Comparison of ENCODE assay signal across 19 mouse cellular contexts in genomic region chr14:48853479-48854187, GRCm38 (mm10).
DNase-seq lines count a peak whose midpoint lies in the region; ATAC-seq lines count a peak whose summit lies in the region.
"Had no signal": no experiment of that assay in that cellular context is flagged by ENCODE, and none has a peak within 500 bp of the region (broad histone marks: within the 10 kb centered on the region; RNA-seq: fewer than 3 reads in every experiment).

No protein-coding gene starts in this region.

- H3K27me3 ChIP-seq in limb, embryonic 13.5 days: peaks cover 21% of the 10 kb centered on the region; the same call in 1 of the 2 replicates
- H3K27me3 ChIP-seq in limb, embryonic 10.5 days (ENCODE audit: low read depth, poor library complexity, severe bottlenecking): peaks cover 12% of the 10 kb centered on the region; the same call in 1 of the 2 replicates
- peaks cover 23% of the 10 kb centered on the region for H3K27me3 ChIP-seq in embryonic facial prominence, embryonic 10.5 days (replicated peaks; ENCODE audit: low read depth, poor library complexity, severe bottlenecking)
- H3K27me3 ChIP-seq in forebrain, embryonic 15.5 days: peaks cover 20% of the 10 kb centered on the region
- peaks cover 4% of the 10 kb centered on the region; the same call in 1 of the 2 replicates for H3K27me3 ChIP-seq in midbrain, embryonic 16.5 days (ENCODE audit: control insufficient read depth, insufficient read depth, low read depth, low read length)

- no peak for ATAC-seq in limb, embryonic 13.5 days (ENCODE audit: low FRiP score, low read depth)
- ATAC-seq in forebrain, embryonic 15.5 days (replicated peaks): no peak
- peak; percentile 70; the same call in 1 of the 2 replicates for ATAC-seq in midbrain, embryonic 16.5 days
- ATAC-seq in megakaryocyte, adult 5-6 weeks (ENCODE audit: poor library complexity, severe bottlenecking): no peak
- ATAC-seq: CD4-positive, CD25-positive, alpha-beta regulatory T cell, adult 4 months; intestine, embryonic 16.5 days; Patski had no signal

- no peaks in the 10 kb centered on the region for H3K9me3 ChIP-seq in limb, embryonic 13.5 days
- H3K9me3 ChIP-seq in limb, embryonic 10.5 days (replicated peaks): no peaks in the 10 kb centered on the region
- peaks cover 4% of the 10 kb centered on the region; the same call in 1 of the 2 replicates for H3K9me3 ChIP-seq in embryonic facial prominence, embryonic 10.5 days
- no peaks in the 10 kb centered on the region for H3K9me3 ChIP-seq in forebrain, embryonic 15.5 days
- no peaks in the 10 kb centered on the region for H3K9me3 ChIP-seq in midbrain, embryonic 16.5 days (replicated peaks; ENCODE audit: control insufficient read depth, low read length, poor library complexity, severe bottlenecking)
- H3K9me3 ChIP-seq: heart, embryonic 12.5 days; lung, embryonic 15.5 days had no signal

- no peak overlapping the region for H3K9ac ChIP-seq in limb, embryonic 13.5 days
- H3K9ac ChIP-seq in forebrain, embryonic 15.5 days (replicated peaks): no peak overlapping the region
- H3K9ac ChIP-seq in midbrain, embryonic 16.5 days (ENCODE audit: low read depth, low read length): no peak overlapping the region
- H3K9ac ChIP-seq: lung, embryonic 15.5 days had no signal

- H3K4me2 ChIP-seq in limb, embryonic 13.5 days (replicated peaks): peak overlapping the region; percentile 61; the same call in 1 of the 2 replicates
- peak overlapping the region; percentile 32; the same call in 1 of the 2 replicates for H3K4me2 ChIP-seq in forebrain, embryonic 15.5 days (replicated peaks)
- H3K4me2 ChIP-seq in midbrain, embryonic 16.5 days (ENCODE audit: low read length): 0 out of 2 replicates have a peak overlapping the region, but pooled peaks have one; percentile 1

- H3K4me3 ChIP-seq in limb, embryonic 13.5 days: no peak overlapping the region
- no peak overlapping the region for H3K4me3 ChIP-seq in limb, embryonic 10.5 days
- H3K4me3 ChIP-seq in embryonic facial prominence, embryonic 10.5 days: 0 out of 2 replicates have a peak overlapping the region, but pooled peaks have one; percentile 16
- no peak overlapping the region for H3K4me3 ChIP-seq in forebrain, embryonic 15.5 days
- H3K4me3 ChIP-seq in midbrain, embryonic 16.5 days (ENCODE audit: low read depth, low read length): no peak overlapping the region
- H3K4me3 ChIP-seq: erythroblast, embryonic 14.5 days; left cerebral cortex, adult 2 months had no signal

- no peak for DNase-seq in limb, embryonic 10.5 days (ENCODE audit: low spot score)
- peak; percentile 28 for DNase-seq in embryonic facial prominence, embryonic 10.5 days (ENCODE audit: low spot score)
- DNase-seq in spleen, postnatal 14 days (ENCODE audit: low spot score in 2 of 2): no peak
- DNase-seq: cerebellum, adult 9-11 months; gastrocnemius, postnatal 14 days; kidney, postnatal 4 days; right cerebral cortex, postnatal 4 days; thymus, postnatal 36 days had no signal

- no peaks in the 10 kb centered on the region for H3K36me3 ChIP-seq in limb, embryonic 13.5 days
- no peaks in the 10 kb centered on the region for H3K36me3 ChIP-seq in limb, embryonic 10.5 days
- H3K36me3 ChIP-seq in embryonic facial prominence, embryonic 10.5 days (replicated peaks): no peaks in the 10 kb centered on the region
- no peaks in the 10 kb centered on the region for H3K36me3 ChIP-seq in forebrain, embryonic 15.5 days
- H3K36me3 ChIP-seq in midbrain, embryonic 16.5 days (ENCODE audit: control insufficient read depth, insufficient read depth, low read length): no peaks in the 10 kb centered on the region
- H3K36me3 ChIP-seq: heart, embryonic 12.5 days; lung, embryonic 15.5 days had no signal

- 0 out of 2 replicates have a peak, but pooled peaks cover 2% of the 10 kb centered on the region for H3K4me1 ChIP-seq in limb, embryonic 13.5 days
- H3K4me1 ChIP-seq in limb, embryonic 10.5 days: no peaks in the 10 kb centered on the region; the same call in 1 of the 2 replicates
- peaks cover 25% of the 10 kb centered on the region for H3K4me1 ChIP-seq in embryonic facial prominence, embryonic 10.5 days
- H3K4me1 ChIP-seq in forebrain, embryonic 15.5 days: peaks cover 18% of the 10 kb centered on the region
- H3K4me1 ChIP-seq in midbrain, embryonic 16.5 days (ENCODE audit: control insufficient read depth, insufficient read depth, low read length): peaks cover 11% of the 10 kb centered on the region
- H3K4me1 ChIP-seq: heart, embryonic 12.5 days; lung, embryonic 15.5 days had no signal

- H3K27ac ChIP-seq in limb, embryonic 13.5 days: no peak overlapping the region
- no peak overlapping the region for H3K27ac ChIP-seq in limb, embryonic 10.5 days
- H3K27ac ChIP-seq in embryonic facial prominence, embryonic 10.5 days (replicated peaks): peak overlapping the region; percentile 67
- H3K27ac ChIP-seq in forebrain, embryonic 15.5 days (replicated peaks): no peak overlapping the region
- no peak overlapping the region; the same call in 1 of the 2 replicates for H3K27ac ChIP-seq in midbrain, embryonic 16.5 days (ENCODE audit: low read length)
- H3K27ac ChIP-seq: left cerebral cortex, adult 2 months; lung, embryonic 15.5 days had no signal

- 50% methylated on average over 7 of the region's 7 CpGs for WGBS in limb, embryonic 13.5 days
- 59% methylated on average over 7 of the region's 7 CpGs for WGBS in limb, embryonic 10.5 days
- WGBS in embryonic facial prominence, embryonic 10.5 days: 34% methylated on average over 7 of the region's 7 CpGs
- WGBS in forebrain, embryonic 15.5 days: 12% methylated on average over 7 of the region's 7 CpGs
- 15% methylated on average over 7 of the region's 7 CpGs for WGBS in midbrain, embryonic 16.5 days

Comparison
In these comparisons a context has a peak if more than half of its experiments do, and no peak if none do; other contexts are left out.
1. H3K4me2 ChIP-seq: peak in every context shown above with its lines; median percentile 61 in limb, embryonic 13.5 days; 32 in forebrain, embryonic 15.5 days; 1 in midbrain, embryonic 16.5 days.